Mouse (Mus musculus) forebrain, postnatal 0 days (tissue): ENCODE measurements around the gene Ppm1e. TPM values are rescaled to one million over a fixed set of nuclear protein-coding genes. Genes with fewer than 3 reads are reported as not detected.

Experiments used
- ATAC-seq: fragments of 200-750 bp; cut with Nextera tagmentation; 2 replicates; pipeline ENCODE4 v1.8.0; 2017; ENCODE audit warnings: mild to moderate bottlenecking, moderate library complexity
- DNase-seq: peaks from one replicate; pipeline ENCODE4 v3.0.0-alpha.2; 2015
- H3K27ac ChIP-seq: fragments of 300-500 bp; sonication (generic); 2 replicates; pipeline ENCODE4 v1.5.1; 2014; ENCODE audit warnings: low read depth, mild to moderate bottlenecking, antibody characterized with exemption, low read length, moderate library complexity, mixed read lengths
- H3K27me3 ChIP-seq: fragments of 300-500 bp; sonication (generic); 2 replicates; pipeline ENCODE4 v1.6.1; 2014; ENCODE audit warnings: mild to moderate bottlenecking, low read length, mixed read lengths; ENCODE audit not compliant: insufficient read depth
- H3K36me3 ChIP-seq: fragments of 300-500 bp; sonication (generic); 2 replicates; pipeline ENCODE4 v1.6.1; 2014; ENCODE audit warnings: mild to moderate bottlenecking, moderate library complexity; ENCODE audit not compliant: insufficient read depth
- H3K4me1 ChIP-seq: fragments of 300-500 bp; sonication (generic); 2 replicates; pipeline ENCODE4 v1.6.1; 2014; ENCODE audit warnings: antibody characterized with exemption; ENCODE audit not compliant: insufficient read depth
- H3K4me2 ChIP-seq: fragments of 300-500 bp; sonication (generic); 2 replicates; pipeline ENCODE4 v1.6.1; 2014; ENCODE audit warnings: low read depth, mild to moderate bottlenecking, moderate library complexity
- H3K4me3 ChIP-seq: fragments of 300-500 bp; sonication (generic); 2 replicates; pipeline ENCODE4 v1.5.1; 2014; ENCODE audit warnings: low read depth, low read length, mixed read lengths
- H3K9ac ChIP-seq: fragments of 300-500 bp; sonication (generic); 2 replicates; pipeline ENCODE4 v1.6.1; 2014; ENCODE audit warnings: mild to moderate bottlenecking
- H3K9me3 ChIP-seq: fragments of 300-500 bp; sonication (generic); 2 replicates; pipeline ENCODE4 v1.6.1; 2016; ENCODE audit warnings: low read length
- CTCF ChIP-seq: sonication (generic); IDR thresholded peaks from 2 replicates; pipeline ENCODE4 v1.5.1; 2016; ENCODE audit warnings: antibody characterized with exemption, control low read depth, low read depth
- WGBS: fragments of 180-500 bp; shearing (Covaris S2); extraction: QIAGEN DNeasy Blood & Tissue Kit; methylation state at CpG from one replicate; pipeline ENCODE4 v1.1.7; 2014; 5-methylcytosine and 5-hydroxymethylcytosine counted together
- polyA plus RNA-seq: library from polyadenylated mRNA; unstranded; fragments of >200 nt; fragmentation: Nextera tagmentation; extraction: Ambion mirVana; gene quantifications from 2 replicates; pipeline ENCODE4 v1.2.1, GENCODE M21; 2015
- total RNA-seq: library from RNA; depleted of rRNA; stranded (reverse); fragments of >200 nt; gene quantifications from 2 replicates; pipeline ENCODE4 v1.2.3, GENCODE M21; 2014

The Ppm1e gene
- total and polyA plus RNA-seq, 2 experiments from 2014 or later: 18.9 to 85.0 TPM

GRCm38 (mm10) chr11:87310309-87310708 is 48.5 kb downstream of the Ppm1e start:
- Histone ChIP-seq H3K27ac (no peak overlapping the region), H3K9me3 (no peaks in the 10 kb centered on the region), H3K4me2 (no peak overlapping the region), H3K27me3 (no peaks in the 10 kb centered on the region), H3K36me3 (no peaks in the 10 kb centered on the region), H3K4me3 (no peak overlapping the region), H3K4me1 (peaks cover 3% of the 10 kb centered on the region; the same call in 1 of the 2 replicates), H3K9ac (no peak overlapping the region)
- WGBS: 85% methylated on average over 2 of the region's 2 CpGs
- ATAC-seq: no peak
- DNase-seq: no peak
- TF ChIP-seq CTCF: no peak

DNA sequence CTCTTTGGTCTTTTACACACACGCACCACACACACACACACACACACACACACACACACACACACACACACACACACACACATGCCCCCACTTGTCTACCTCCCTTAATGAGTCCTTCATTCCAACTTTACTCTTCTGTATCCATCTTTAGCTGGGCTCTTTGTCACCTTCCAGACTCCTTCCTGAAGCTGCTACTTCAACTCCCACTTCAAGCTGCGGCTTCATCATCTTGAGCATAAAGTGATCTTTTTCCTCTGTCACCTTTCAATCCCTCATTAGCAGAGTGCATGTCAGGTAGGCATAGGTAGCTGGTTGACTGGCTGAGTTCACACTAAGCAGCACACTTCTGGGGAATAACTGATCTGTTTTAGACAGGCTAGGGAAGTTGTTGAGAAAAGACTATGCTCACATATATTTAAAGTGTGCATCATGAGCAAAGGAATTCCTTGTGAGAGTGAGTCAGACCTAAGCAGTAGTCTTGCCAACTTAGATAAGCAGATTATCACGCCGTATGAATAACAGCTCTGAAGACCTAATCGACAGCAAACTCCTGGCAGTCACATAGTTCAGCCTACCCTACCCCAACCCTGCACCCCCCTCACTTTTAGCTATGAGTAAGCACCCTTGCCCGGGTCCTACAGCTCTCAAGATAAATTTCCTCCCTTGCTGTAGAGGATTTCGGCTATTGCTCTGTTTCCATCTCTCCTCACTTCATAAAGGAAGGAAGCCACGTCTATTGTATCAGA is 49.3 kb downstream of the Ppm1e start:
- Histone ChIP-seq H3K9me3 (no peaks in the 10 kb centered on the region), H3K36me3 (no peaks in the 10 kb centered on the region), H3K4me1 (peaks cover 3% of the 10 kb centered on the region; the same call in 1 of the 2 replicates), H3K27ac (no peak overlapping the region), H3K27me3 (no peaks in the 10 kb centered on the region), H3K4me2 (no peak overlapping the region), H3K9ac (no peak overlapping the region), H3K4me3 (no peak overlapping the region)
- WGBS: 78% methylated on average over 8 of the region's 8 CpGs
- TF ChIP-seq CTCF: no peak
- ATAC-seq: no peak
- DNase-seq: no peak

DNA sequence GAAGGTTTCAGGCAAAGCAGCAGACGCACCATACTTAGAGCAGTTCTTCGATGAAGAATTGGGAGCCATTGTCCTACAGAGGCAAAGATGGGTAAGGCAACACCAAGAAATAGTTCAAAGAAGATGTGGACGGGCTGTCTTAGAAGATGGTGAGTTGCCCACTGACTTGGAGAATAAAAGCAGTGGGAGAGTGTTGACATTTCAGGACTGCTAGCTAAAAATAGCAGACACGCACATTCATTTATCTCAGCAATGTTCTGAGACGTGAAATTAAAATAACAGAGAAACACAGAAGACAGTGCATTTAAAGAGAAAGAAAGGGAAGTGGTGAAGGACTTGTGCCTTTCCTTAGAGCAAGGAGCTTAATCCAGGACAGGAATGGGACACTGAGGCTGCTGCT is 59.8 kb downstream of the Ppm1e start:
- Histone ChIP-seq H3K4me3 (no peak overlapping the region), H3K27ac (no peak overlapping the region), H3K9ac (no peak overlapping the region), H3K36me3 (no peaks in the 10 kb centered on the region), H3K27me3 (no peaks in the 10 kb centered on the region), H3K4me1 (no peaks in the 10 kb centered on the region), H3K9me3 (no peaks in the 10 kb centered on the region), H3K4me2 (no peak overlapping the region)
- TF ChIP-seq CTCF: no peak
- no peak for DNase-seq
- WGBS: 67% methylated on average over 5 of the region's 5 CpGs
- ATAC-seq: no peak

DNA sequence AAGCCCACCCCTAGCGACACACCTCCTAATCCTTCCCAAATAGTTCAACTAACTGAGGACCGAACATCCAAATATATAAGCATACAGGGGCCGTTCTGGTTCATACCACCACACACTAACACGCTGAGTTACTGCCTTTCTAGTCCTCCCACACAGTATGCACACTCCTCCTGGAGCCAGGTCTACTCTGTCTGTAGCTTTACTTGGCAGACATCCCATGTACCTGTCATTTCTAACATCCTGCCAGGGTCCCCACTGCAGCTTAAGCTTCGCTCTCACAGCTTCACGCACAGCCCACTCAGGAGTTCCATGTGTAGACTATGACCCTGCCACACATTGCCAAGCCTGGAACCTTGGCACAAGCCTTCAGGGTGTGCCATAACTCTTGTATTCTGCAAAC is 62.4 kb downstream of the Ppm1e start:
- no peak for TF ChIP-seq CTCF
- DNase-seq (no peak), ATAC-seq (no peak)
- Histone ChIP-seq H3K4me2 (no peak overlapping the region), H3K4me1 (no peaks in the 10 kb centered on the region), H3K36me3 (no peaks in the 10 kb centered on the region), H3K27ac (no peak overlapping the region), H3K9ac (no peak overlapping the region), H3K4me3 (no peak overlapping the region), H3K9me3 (no peaks in the 10 kb centered on the region), H3K27me3 (no peaks in the 10 kb centered on the region)
- 89% methylated on average over 6 of the region's 6 CpGs for WGBS

GRCm38 (mm10) chr11:87295636-87296035 is 63.2 kb downstream of the Ppm1e start:
- Histone ChIP-seq H3K27me3 (no peaks in the 10 kb centered on the region), H3K4me2 (no peak overlapping the region), H3K9me3 (no peaks in the 10 kb centered on the region), H3K4me3 (no peak overlapping the region), H3K4me1 (no peaks in the 10 kb centered on the region), H3K36me3 (no peaks in the 10 kb centered on the region), H3K27ac (no peak overlapping the region), H3K9ac (no peak overlapping the region)
- DNase-seq (no peak), ATAC-seq (no peak)
- WGBS: 96% methylated on average over 2 of the region's 2 CpGs
- TF ChIP-seq CTCF: no peak

DNA sequence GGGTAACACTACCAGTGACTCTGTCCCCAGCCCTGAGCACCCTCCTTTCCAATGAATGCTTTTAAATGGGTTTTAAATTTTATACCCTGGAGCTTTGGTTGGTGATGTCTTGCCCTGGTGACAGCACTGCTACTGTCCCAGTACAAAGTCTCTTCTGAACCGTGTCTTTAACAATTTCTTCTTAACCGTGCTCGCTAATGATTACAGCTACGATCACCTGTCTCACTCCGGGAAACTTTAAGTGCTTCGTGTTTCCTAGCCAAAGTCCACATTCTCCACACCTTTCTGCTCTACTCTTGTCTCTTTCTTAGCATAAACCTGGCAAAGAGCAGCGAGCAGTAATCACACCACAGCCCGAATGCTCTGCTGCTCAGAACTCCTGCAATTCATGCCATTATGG is 69.5 kb downstream of the Ppm1e start:
- 91% methylated on average over 8 of the region's 8 CpGs for WGBS

DNA sequence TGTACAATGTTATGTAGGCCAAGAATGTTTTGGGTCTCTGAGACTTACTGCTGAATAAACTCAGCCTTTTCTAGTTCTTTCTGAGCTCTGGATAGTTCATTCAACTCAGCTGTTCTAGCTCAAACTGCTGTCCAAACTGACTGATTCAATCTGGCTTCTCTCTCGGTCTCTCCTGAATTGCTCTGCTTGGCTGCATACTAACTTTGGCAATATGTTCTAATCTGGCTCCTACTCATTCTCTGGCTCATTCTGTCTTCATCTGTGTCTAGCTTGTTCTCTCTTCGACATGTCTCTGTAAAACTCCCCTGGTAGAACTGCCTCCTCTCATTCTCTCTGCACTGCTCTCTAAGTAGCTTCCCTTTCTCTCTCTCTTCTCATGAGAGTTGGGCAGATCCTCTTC is 72.6 kb downstream of the Ppm1e start:
- ATAC-seq (no peak), DNase-seq (no peak)
- H3K4me2 ChIP-seq: no peak overlapping the region
- no peak overlapping the region for H3K27ac ChIP-seq
- H3K4me1 ChIP-seq: no peaks in the 10 kb centered on the region; the same call in 1 of the 2 replicates
- H3K9ac ChIP-seq: no peak overlapping the region
- no peak overlapping the region for H3K4me3 ChIP-seq
- WGBS: 68% methylated on average over 2 of the region's 2 CpGs
- no peak for TF ChIP-seq CTCF
- H3K27me3 ChIP-seq: no peaks in the 10 kb centered on the region
- H3K9me3 ChIP-seq: no peaks in the 10 kb centered on the region
- H3K36me3 ChIP-seq: no peaks in the 10 kb centered on the region

More for the DNA sequence above, 69.5 kb downstream of the Ppm1e start:
- no peaks in the 10 kb centered on the region for H3K9me3 ChIP-seq
- H3K4me2 ChIP-seq: no peak overlapping the region
- no peak for DNase-seq
- TF ChIP-seq CTCF: no peak
- no peak overlapping the region for H3K4me3 ChIP-seq
- no peaks in the 10 kb centered on the region for H3K36me3 ChIP-seq
- no peaks in the 10 kb centered on the region; the same call in 1 of the 2 replicates for H3K4me1 ChIP-seq
- no peaks in the 10 kb centered on the region for H3K27me3 ChIP-seq
- ATAC-seq: no peak
- no peak overlapping the region for H3K27ac ChIP-seq
- H3K9ac ChIP-seq: no peak overlapping the region
